Mouse (Mus musculus) kidney, adult 2 months (tissue): Measurements from ENCODE around the gene Slc38a1. TPM values are rescaled to one million over a fixed set of nuclear protein-coding genes. Genes with fewer than 3 reads are reported as not detected.

Source experiments
- DNase-seq: peaks from one replicate; pipeline ENCODE4 v3.0.0; 2021
- H3K27ac ChIP-seq: fragments of 200-500 bp; 2 replicates; pipeline ENCODE4 v1.5.1; 2012; ENCODE audit warnings: low read depth, low read length, control low read depth, inconsistent platforms; ENCODE audit not compliant: insufficient read depth
- H3K27me3 ChIP-seq: fragments of 200-500 bp; replicated peaks from 2 replicates; pipeline ENCODE4 v1.6.1; 2012; ENCODE audit warnings: mild to moderate bottlenecking, moderate library complexity, low read length, inconsistent platforms; ENCODE audit not compliant: control insufficient read depth, insufficient read depth
- H3K36me3 ChIP-seq: fragments of 200-500 bp; 2 replicates; pipeline ENCODE4 v1.6.1; 2012; ENCODE audit warnings: mild to moderate bottlenecking, moderate library complexity, low read length, inconsistent platforms; ENCODE audit not compliant: control insufficient read depth, insufficient read depth
- H3K4me1 ChIP-seq: fragments of 200-500 bp; 2 replicates; pipeline ENCODE4 v1.6.1; 2011; ENCODE audit warnings: low read length; ENCODE audit not compliant: control insufficient read depth, insufficient read depth
- H3K4me3 ChIP-seq: fragments of 200-500 bp; 2 replicates; pipeline ENCODE4 v1.5.1; 2011; ENCODE audit warnings: mild to moderate bottlenecking, low read depth, low read length, control low read depth; ENCODE audit not compliant: insufficient read depth
- CTCF ChIP-seq: fragments of 200-500 bp; conservative IDR thresholded peaks from 2 replicates; pipeline ENCODE4 v1.5.1; 2011; ENCODE audit warnings: low read depth, mild to moderate bottlenecking, control low read depth, low read length, moderate library complexity, mixed read lengths; ENCODE audit not compliant: insufficient read depth, insufficient read length
- POLR2A ChIP-seq: fragments of 200-500 bp; IDR thresholded peaks from one replicate; pipeline ENCODE4 v1.6.1; 2011; ENCODE audit warnings: low read depth, low read length, control low read depth
- WGBS: fragments of 180-500 bp; shearing (Covaris S2); methylation state at CpG from one replicate; pipeline ENCODE4 v1.1.7; 2018; 5-methylcytosine and 5-hydroxymethylcytosine counted together
- polyA plus RNA-seq: library from polyadenylated mRNA; depleted of rRNA; stranded (reverse); fragments of >200 nt; gene quantifications from 2 replicates; pipeline ENCODE4 v1.2.3, GENCODE M21; 2012

Gene Slc38a1
- polyA plus RNA-seq, 1 experiment, result 8.0 TPM

DNA sequence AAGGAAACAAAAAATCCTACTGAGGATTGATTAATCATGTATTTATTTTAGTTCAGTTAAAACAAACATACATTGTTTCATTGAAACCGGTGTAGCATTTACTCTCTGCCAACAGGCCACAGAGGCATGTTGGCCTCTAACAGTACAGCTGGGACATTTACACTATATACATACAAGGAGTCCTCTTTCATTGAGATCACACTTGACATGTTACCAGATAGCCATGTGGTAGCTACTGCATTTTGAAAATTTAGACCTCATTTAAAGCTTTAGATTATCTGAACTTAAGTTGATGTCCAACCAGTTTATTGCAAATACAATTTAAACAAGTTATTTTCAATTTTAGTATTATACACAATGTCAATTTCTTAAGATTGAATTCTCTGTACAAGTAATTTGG, 44.7 kb upstream of the Slc38a1 start:
- TF ChIP-seq CTCF, result no peak
- TF ChIP-seq POLR2A, result no peak
- no peak for DNase-seq
- Histone ChIP-seq H3K36me3 (peaks cover 16% of the 10 kb centered on the region), H3K4me1 (no peaks in the 10 kb centered on the region), H3K27ac (no peak overlapping the region), H3K27me3 (no peaks in the 10 kb centered on the region), H3K4me3 (no peak overlapping the region)
- WGBS, result 53% methylated on average over 1 of the region's 1 CpGs

DNA sequence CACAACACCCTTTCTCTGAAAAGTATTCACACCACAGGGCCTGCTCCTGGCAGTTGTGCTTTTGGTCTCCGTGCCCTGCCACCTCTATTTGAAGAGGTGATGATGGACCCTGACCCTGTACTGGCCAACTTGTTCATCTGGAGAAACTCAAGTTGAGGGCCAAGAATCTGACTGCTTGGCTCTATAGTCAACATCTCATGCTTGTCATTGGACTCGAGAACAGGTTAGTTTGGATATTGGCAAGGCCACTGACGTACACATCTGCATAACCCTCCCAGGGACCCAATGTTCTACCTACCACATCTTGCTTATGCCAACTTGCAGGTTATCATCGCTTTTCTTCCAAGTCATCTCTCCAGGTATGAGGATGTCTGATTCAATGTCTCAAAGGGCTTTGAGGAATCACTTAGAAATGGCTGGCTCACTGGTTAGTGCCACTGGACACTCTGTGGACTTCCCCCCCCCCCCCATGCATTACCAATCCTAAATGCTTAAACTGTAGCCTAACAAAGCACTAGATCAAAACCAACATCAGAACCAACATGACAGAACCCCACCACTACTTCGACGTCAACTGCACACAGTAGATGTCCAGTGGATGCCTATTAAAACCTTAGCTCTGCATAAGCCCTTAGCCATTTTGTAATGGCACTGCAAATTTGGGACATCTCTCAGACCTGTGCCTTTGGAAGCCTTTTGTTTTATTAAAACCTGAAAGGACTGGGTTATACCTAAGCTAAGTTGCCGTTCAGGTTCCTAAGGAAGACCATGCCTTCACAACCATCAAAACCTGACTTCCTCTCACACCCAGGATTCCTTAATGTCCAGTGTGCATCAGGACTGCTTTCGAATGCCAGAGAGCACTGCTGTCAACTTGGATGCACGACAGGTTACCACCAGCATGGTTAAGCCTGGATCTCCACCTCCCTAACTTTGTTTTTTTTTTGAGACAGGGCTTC, 43.8 kb upstream of the Slc38a1 start:
- Histone ChIP-seq H3K36me3 (peaks cover 13% of the 10 kb centered on the region), H3K4me3 (no peak overlapping the region), H3K27me3 (no peaks in the 10 kb centered on the region), H3K4me1 (no peaks in the 10 kb centered on the region), H3K27ac (no peak overlapping the region)
- 80% methylated on average over 9 of the region's 9 CpGs for WGBS
- TF ChIP-seq CTCF, result no peak
- no peak for TF ChIP-seq POLR2A
- DNase-seq, result no peak

DNA sequence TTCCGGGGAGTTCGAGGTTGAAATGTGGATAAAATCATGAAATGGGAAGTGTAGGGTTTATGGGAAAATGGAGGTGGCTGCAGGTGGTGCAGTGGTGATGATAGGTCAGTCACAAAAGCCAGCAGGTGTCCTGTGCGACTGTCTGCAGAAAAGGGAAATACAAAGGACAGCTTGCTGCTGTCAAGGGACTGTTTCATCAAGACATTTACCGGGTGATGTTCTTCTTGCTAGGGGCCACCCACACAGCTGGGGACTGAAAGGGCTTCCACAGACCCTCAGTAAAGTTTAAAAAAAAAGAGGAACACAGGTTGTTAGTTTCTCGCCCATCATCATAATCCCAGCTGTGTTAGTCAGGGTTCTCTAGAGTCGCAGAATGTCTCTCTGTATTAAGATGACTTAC, 42.6 kb upstream of the Slc38a1 start:
- H3K4me3 ChIP-seq, result no peak overlapping the region
- TF ChIP-seq POLR2A (no peak), CTCF (no peak)
- 72% methylated on average over 6 of the region's 6 CpGs for WGBS
- DNase-seq, result no peak
- peaks cover 7% of the 10 kb centered on the region for H3K36me3 ChIP-seq
- no peak overlapping the region for H3K27ac ChIP-seq
- H3K4me1 ChIP-seq, result no peaks in the 10 kb centered on the region
- no peaks in the 10 kb centered on the region for H3K27me3 ChIP-seq

DNA sequence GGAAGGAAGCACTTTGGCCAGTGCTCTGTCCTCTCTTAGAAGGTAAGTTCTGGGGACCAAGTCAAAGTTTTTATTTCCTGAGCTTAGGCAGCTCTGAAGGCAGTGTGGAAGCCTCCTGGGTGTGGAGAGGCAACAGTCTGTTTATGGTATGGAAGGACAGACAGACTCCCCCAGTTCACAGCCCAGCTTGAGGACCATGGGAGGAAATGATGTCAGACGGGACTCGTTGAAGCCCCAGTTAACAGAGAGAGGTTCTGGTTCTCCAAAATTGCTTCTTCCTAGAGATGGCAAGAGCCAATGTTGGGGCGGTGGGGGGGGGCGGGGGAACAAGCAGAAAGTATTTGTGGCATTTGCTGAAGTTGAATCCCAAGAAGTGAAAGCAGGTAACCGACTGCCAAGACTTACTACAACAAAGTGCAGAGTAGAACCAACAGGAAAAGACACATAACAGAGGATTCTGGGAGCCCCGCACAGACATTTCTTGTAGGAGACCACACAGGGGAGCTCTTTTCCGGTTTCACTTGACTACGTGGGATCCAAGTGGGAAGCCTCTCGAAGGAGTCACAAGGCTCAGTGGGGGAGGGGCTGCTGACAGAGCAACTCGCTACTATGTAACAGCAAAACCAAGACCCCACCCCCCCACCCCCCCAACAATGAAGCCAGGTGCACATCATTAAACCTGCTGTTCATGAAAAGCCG, 41.6 kb upstream of the Slc38a1 start:
- Histone ChIP-seq H3K27me3 (0 out of 2 replicates have a peak, but pooled peaks cover 2% of the 10 kb centered on the region), H3K27ac (no peak overlapping the region), H3K36me3 (peaks cover 7% of the 10 kb centered on the region), H3K4me1 (no peaks in the 10 kb centered on the region), H3K4me3 (no peak overlapping the region)
- 31% methylated on average over 11 of the region's 11 CpGs for WGBS
- DNase-seq, result peak; percentile 49
- TF ChIP-seq CTCF, result no peak; the same call in 1 of the 2 replicates
- no peak for TF ChIP-seq POLR2A

DNA sequence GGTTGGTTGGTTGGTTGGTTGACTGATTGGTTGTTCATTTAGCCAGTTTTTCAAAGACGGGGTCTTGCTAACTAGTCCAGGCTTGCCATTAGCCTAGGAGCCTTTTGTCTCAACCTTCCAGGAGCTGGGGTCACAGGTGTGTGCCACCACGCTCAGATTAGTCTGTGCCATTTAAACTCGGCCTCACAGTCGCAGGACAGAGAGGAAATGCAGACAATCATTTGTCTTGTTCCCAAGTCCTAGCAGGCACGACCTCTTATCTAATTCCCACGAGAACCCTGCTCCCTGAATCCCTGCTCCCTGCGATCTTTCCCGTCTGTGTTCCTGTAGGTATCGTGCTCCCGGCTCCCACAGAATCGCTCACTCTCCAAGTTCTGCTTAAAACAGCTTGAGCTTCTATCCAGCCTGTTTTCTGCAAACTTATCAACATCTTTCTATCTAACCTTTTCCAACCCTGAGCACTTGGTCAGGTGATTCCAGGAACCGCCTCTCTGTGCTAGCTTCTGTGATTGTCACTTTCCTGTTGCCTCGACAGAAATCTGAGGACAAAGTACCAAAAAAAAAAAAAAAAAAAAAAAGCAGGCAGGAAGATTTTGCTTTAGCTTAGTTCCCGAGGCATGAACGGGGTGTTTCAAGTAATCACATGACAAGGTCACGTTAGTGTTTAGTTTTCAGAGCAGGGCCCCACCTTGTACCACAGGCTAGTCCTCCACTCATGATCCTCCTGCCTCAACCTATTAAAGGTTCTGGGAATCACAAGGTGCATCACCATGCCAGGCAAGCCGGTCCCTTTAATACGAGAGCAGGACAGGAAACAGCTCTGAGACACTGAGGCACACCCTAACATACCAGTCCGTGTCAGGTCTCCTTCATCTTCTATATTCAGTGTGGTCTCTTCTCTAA, 36.4 kb upstream of the Slc38a1 start:
- Histone ChIP-seq H3K27ac (no peak overlapping the region), H3K27me3 (0 out of 2 replicates have a peak, but pooled peaks cover 2% of the 10 kb centered on the region), H3K4me1 (0 out of 2 replicates have a peak, but pooled peaks cover 2% of the 10 kb centered on the region), H3K4me3 (no peak overlapping the region), H3K36me3 (no peaks in the 10 kb centered on the region)
- whole genome bisulfite sequencing, result 62% methylated on average over 19 of the region's 19 CpGs
- DNase-seq, result no peak
- TF ChIP-seq POLR2A (no peak), CTCF (no peak)

DNA sequence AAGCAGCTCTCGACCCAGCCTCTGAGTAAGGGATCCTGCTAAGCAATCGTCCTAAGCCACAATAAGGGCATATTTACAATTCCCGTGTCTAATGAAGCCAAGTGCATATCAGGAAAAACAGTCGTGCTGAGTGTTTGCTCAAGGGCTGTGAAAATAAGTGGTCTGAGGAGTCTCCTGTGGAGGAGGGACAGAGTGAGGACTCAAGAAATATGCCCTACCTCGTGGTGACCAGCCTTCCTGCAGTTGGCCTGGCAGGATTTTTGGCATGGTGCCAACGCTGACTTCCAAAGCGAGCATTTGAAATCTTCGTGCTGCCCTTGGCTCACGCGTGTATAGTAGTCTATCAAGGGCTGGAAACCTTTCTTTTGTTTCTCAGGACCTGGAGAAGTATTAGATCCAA, 33.8 kb upstream of the Slc38a1 start:
- H3K36me3 ChIP-seq, result no peaks in the 10 kb centered on the region
- TF ChIP-seq POLR2A, result no peak
- H3K4me1 ChIP-seq, result 0 out of 2 replicates have a peak, but pooled peaks cover 2% of the 10 kb centered on the region
- no peak overlapping the region for H3K4me3 ChIP-seq
- H3K27me3 ChIP-seq, result 0 out of 2 replicates have a peak, but pooled peaks cover 2% of the 10 kb centered on the region
- 21% methylated on average over 10 of the region's 10 CpGs for WGBS
- H3K27ac ChIP-seq, result no peak overlapping the region
- DNase-seq, result no peak
